Mouse (Mus musculus) embryonic facial prominence, embryonic 14.5 days (tissue): ENCODE data around the gene Prdm5. TPM values are rescaled to one million over a fixed set of nuclear protein-coding genes. Genes with fewer than 3 reads are reported as not detected.

Source experiments
- ATAC-seq: fragments of 200-750 bp; cut with Nextera tagmentation; 2 replicates; pipeline ENCODE4 v1.8.0; 2017; ENCODE audit warnings: low read depth, moderate number of reproducible peaks, moderate TSS enrichment
- DNase-seq: peaks from one replicate; pipeline ENCODE4 v3.0.0-alpha.2; 2015; ENCODE audit warnings: low spot score
- H3K27ac ChIP-seq: fragments of 300-500 bp; sonication (generic); replicated peaks from 2 replicates; pipeline ENCODE4 v1.5.1; 2014; ENCODE audit warnings: low read depth, mild to moderate bottlenecking, low read length, moderate library complexity
- H3K27me3 ChIP-seq: fragments of 300-500 bp; sonication (generic); replicated peaks from 2 replicates; pipeline ENCODE4 v1.6.1; 2014; ENCODE audit warnings: low read length; ENCODE audit not compliant: control insufficient read depth, insufficient read depth
- H3K36me3 ChIP-seq: fragments of 300-500 bp; sonication (generic); 2 replicates; pipeline ENCODE4 v1.6.1; 2014; ENCODE audit warnings: low read length, mixed read lengths; ENCODE audit not compliant: control insufficient read depth, insufficient read depth
- H3K4me1 ChIP-seq: fragments of 300-500 bp; sonication (generic); 2 replicates; pipeline ENCODE4 v1.6.1; 2014; ENCODE audit warnings: antibody characterized with exemption, low read length; ENCODE audit not compliant: control insufficient read depth, insufficient read depth
- H3K4me2 ChIP-seq: fragments of 300-500 bp; sonication (generic); 2 replicates; pipeline ENCODE4 v1.6.1; 2014; ENCODE audit warnings: low read depth, mild to moderate bottlenecking, low read length, moderate library complexity, mixed read lengths
- H3K4me3 ChIP-seq: fragments of 300-500 bp; sonication (generic); 2 replicates; pipeline ENCODE4 v1.5.1; 2014; ENCODE audit warnings: low read depth, mild to moderate bottlenecking, low read length
- H3K9ac ChIP-seq: fragments of 300-500 bp; sonication (generic); 2 replicates; pipeline ENCODE4 v1.6.1; 2014; ENCODE audit warnings: low read depth, mild to moderate bottlenecking, low read length, moderate library complexity, mixed read lengths
- H3K9me3 ChIP-seq: fragments of 300-500 bp; sonication (generic); 2 replicates; pipeline ENCODE4 v1.6.1; 2016; ENCODE audit warnings: low read length; ENCODE audit not compliant: control insufficient read depth
- WGBS: fragments of 180-500 bp; shearing (Covaris S2); extraction: QIAGEN DNeasy Blood & Tissue Kit; methylation state at CpG from one replicate; pipeline ENCODE4 v1.1.7; 2014; 5-methylcytosine and 5-hydroxymethylcytosine counted together
- polyA plus RNA-seq: library from polyadenylated mRNA; unstranded; fragments of >200 nt; fragmentation: Nextera tagmentation; extraction: Ambion mirVana; gene quantifications from 2 replicates; pipeline ENCODE4 v1.2.1, GENCODE M21; 2014

Gene Prdm5
- polyA plus RNA-seq, 1 experiment from 2014 or later = 21.2 TPM

GRCm38 (mm10) chr6:65797276-65797675 lies 18.5 kb downstream of the Prdm5 start:
- no peak for DNase-seq
- H3K9me3 ChIP-seq = no peaks in the 10 kb centered on the region
- no peak overlapping the region for H3K4me3 ChIP-seq
- whole genome bisulfite sequencing = 79% methylated on average over 2 of the region's 2 CpGs
- H3K9ac ChIP-seq = no peak overlapping the region
- H3K27ac ChIP-seq = no peak overlapping the region
- peaks cover 15% of the 10 kb centered on the region for H3K36me3 ChIP-seq
- no peak overlapping the region for H3K4me2 ChIP-seq
- H3K4me1 ChIP-seq = peaks cover 5% of the 10 kb centered on the region
- no peak for ATAC-seq
- no peaks in the 10 kb centered on the region for H3K27me3 ChIP-seq

GRCm38 (mm10) chr6:65798390-65798789 lies 19.6 kb downstream of the Prdm5 start:
- peaks cover 5% of the 10 kb centered on the region for H3K4me1 ChIP-seq
- no peak overlapping the region for H3K27ac ChIP-seq
- H3K36me3 ChIP-seq = peaks cover 15% of the 10 kb centered on the region
- DNase-seq (no peak), ATAC-seq (no peak)
- H3K9ac ChIP-seq = no peak overlapping the region
- H3K27me3 ChIP-seq = no peaks in the 10 kb centered on the region
- 81% methylated on average over 3 of the region's 3 CpGs for WGBS
- no peak overlapping the region for H3K4me3 ChIP-seq
- no peaks in the 10 kb centered on the region for H3K9me3 ChIP-seq
- no peak overlapping the region for H3K4me2 ChIP-seq

DNA sequence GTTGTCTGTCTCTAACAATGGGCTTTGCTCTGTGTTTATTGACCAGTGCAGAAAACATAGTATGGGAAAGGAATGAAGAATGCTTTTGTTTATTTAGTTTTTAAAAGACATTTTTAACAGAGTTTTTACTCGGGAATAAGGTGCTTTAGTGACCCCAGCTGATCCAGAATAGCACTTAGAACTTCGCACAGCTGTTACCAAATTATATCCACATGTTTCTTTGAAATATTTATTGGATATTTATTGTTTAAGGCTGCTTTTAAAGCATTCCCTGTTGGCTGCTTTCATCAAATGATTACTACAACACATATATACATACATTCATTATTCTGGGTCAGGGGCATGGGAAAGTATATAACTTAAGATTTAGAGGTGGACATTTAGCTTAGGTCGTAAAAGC lies 32.9 kb downstream of the Prdm5 start:
- H3K4me1 ChIP-seq = no peaks in the 10 kb centered on the region
- no peak overlapping the region for H3K27ac ChIP-seq
- WGBS = 49% methylated on average over 3 of the region's 3 CpGs
- ATAC-seq = no peak
- H3K9ac ChIP-seq = no peak overlapping the region
- no peaks in the 10 kb centered on the region for H3K9me3 ChIP-seq
- H3K4me2 ChIP-seq = no peak overlapping the region
- H3K4me3 ChIP-seq = no peak overlapping the region
- no peaks in the 10 kb centered on the region for H3K36me3 ChIP-seq
- DNase-seq = no peak
- H3K27me3 ChIP-seq = no peaks in the 10 kb centered on the region

DNA sequence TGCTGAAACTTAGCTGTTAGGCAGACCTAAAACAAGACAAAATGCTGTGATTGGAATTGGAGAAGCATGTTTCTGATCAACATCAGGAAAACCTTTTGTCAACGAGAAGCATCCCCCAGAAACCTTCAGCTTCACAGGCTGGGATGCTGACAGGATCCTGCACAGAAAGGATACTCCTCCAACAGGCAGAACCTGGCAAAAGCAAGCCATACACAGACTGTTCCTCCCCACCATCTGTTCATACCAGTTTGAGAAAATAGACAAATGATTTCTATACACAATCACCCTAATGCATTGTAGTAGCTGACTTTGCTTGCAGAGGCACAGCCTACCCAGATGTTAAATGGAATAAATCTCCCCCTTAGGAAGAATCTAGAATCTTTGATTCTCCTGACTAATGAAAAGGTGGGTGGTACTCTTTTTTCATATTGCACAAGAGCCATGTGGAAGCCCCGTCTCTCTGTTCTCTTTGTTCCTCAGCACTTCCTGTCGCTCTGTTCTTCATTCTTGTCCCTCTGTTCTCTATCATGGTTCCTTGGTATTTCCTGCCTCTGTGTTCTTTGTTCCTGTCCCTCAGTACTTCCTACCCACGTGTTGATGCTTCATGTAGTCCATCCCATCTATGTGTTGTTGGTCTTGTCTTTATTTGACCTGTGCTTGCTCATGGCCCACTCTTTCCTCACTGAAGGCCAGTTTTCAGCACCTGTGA lies 39.4 kb downstream of the Prdm5 start:
- ATAC-seq (no peak), DNase-seq (no peak)
- 54% methylated on average over 4 of the region's 4 CpGs for WGBS
- no peak overlapping the region for H3K4me3 ChIP-seq
- H3K9ac ChIP-seq = no peak overlapping the region
- no peak overlapping the region for H3K4me2 ChIP-seq
- no peaks in the 10 kb centered on the region for H3K9me3 ChIP-seq
- no peak overlapping the region for H3K27ac ChIP-seq
- H3K27me3 ChIP-seq = no peaks in the 10 kb centered on the region
- H3K36me3 ChIP-seq = no peaks in the 10 kb centered on the region
- H3K4me1 ChIP-seq = no peaks in the 10 kb centered on the region

DNA sequence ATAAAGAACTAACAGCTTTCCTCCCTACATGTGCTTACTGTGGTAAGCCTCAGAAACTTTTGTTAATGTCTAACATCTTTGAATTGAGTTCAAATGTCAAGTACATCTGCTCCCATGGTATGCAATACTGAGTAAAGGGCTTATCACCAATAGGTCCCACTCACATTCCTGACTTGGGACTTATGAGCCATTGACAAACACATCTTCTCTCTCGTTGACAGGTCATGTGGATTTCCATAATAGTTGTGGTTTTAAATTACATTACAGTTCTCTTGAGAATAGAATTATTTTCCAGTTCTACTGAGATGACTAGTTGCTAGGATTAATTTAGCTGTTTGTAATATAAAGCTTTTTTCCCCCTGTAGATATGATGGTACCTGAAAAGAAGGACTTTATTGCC lies 49.9 kb downstream of the Prdm5 start:
- ATAC-seq (no peak), DNase-seq (no peak)
- 29% methylated on average over 1 of the region's 1 CpGs for WGBS

GRCm38 (mm10) chr6:65831443-65831842 lies 52.7 kb downstream of the Prdm5 start:
- peaks cover 7% of the 10 kb centered on the region; the same call in 1 of the 2 replicates for H3K9me3 ChIP-seq
- no peak overlapping the region for H3K4me3 ChIP-seq
- peaks cover 17% of the 10 kb centered on the region; the same call in 1 of the 2 replicates for H3K36me3 ChIP-seq
- no peak overlapping the region for H3K27ac ChIP-seq
- peaks cover 4% of the 10 kb centered on the region; the same call in 1 of the 2 replicates for H3K4me1 ChIP-seq
- H3K9ac ChIP-seq = no peak overlapping the region
- DNase-seq (peak; percentile 71), ATAC-seq (no peak; the same call in 1 of the 2 replicates)
- no peaks in the 10 kb centered on the region for H3K27me3 ChIP-seq
- 47% methylated on average over 5 of the region's 5 CpGs for WGBS
- no peak overlapping the region for H3K4me2 ChIP-seq

More for the DNA sequence above, 49.9 kb downstream of the Prdm5 start:
- Histone ChIP-seq H3K9ac (no peak overlapping the region), H3K36me3 (peaks cover 17% of the 10 kb centered on the region; the same call in 1 of the 2 replicates), H3K9me3 (peaks cover 4% of the 10 kb centered on the region; the same call in 1 of the 2 replicates), H3K4me2 (no peak overlapping the region), H3K27me3 (no peaks in the 10 kb centered on the region), H3K27ac (no peak overlapping the region), H3K4me3 (no peak overlapping the region), H3K4me1 (peaks cover 4% of the 10 kb centered on the region; the same call in 1 of the 2 replicates)

GRCm38 (mm10) chr6:65834013-65834412 lies 55.2 kb downstream of the Prdm5 start:
- DNase-seq (peak; percentile 83), ATAC-seq (peak; percentile 74)
- Histone ChIP-seq H3K27me3 (no peaks in the 10 kb centered on the region), H3K36me3 (peaks cover 17% of the 10 kb centered on the region; the same call in 1 of the 2 replicates), H3K4me3 (no peak overlapping the region), H3K4me2 (no peak overlapping the region), H3K9ac (no peak overlapping the region), H3K27ac (no peak overlapping the region), H3K4me1 (peaks cover 4% of the 10 kb centered on the region; the same call in 1 of the 2 replicates), H3K9me3 (peaks cover 7% of the 10 kb centered on the region; the same call in 1 of the 2 replicates)
- WGBS = 43% methylated on average over 4 of the region's 4 CpGs

- no peak for DNase-seq
- no peak for ATAC-seq
- H3K27me3 ChIP-seq = no peaks in the 10 kb centered on the region
- H3K9me3 ChIP-seq = 0 out of 2 replicates have a peak, but pooled peaks cover 4% of the 10 kb centered on the region
- no peaks in the 10 kb centered on the region for H3K4me1 ChIP-seq
- WGBS = 85% methylated on average over 4 of the region's 4 CpGs
- no peaks in the 10 kb centered on the region for H3K36me3 ChIP-seq
- H3K4me2 ChIP-seq = no peak overlapping the region
- H3K9ac ChIP-seq = no peak overlapping the region
- no peak overlapping the region for H3K27ac ChIP-seq
- no peak overlapping the region for H3K4me3 ChIP-seq
These were observed 63.8 kb downstream of the Prdm5 start for GRCm38 (mm10) chr6:65842579-65842978.

- H3K4me3 ChIP-seq = no peak overlapping the region
- 0 out of 2 replicates have a peak, but pooled peaks cover 4% of the 10 kb centered on the region for H3K9me3 ChIP-seq
- no peak overlapping the region for H3K9ac ChIP-seq
- ATAC-seq = peak; percentile 57; the same call in 1 of the 2 replicates
- no peaks in the 10 kb centered on the region for H3K4me1 ChIP-seq
- DNase-seq = peak; percentile 44
- no peaks in the 10 kb centered on the region for H3K27me3 ChIP-seq
- no peak overlapping the region for H3K4me2 ChIP-seq
- 59% methylated on average over 4 of the region's 4 CpGs for WGBS
- H3K27ac ChIP-seq = 0 out of 2 replicates have a peak overlapping the region, but pooled peaks have one; percentile 7
- no peaks in the 10 kb centered on the region for H3K36me3 ChIP-seq
These were observed 70.3 kb downstream of the Prdm5 start for GRCm38 (mm10) chr6:65849127-65849526.
